Mouse (Mus musculus) liver, embryonic 11.5 days (tissue): ENCODE measurements at regions not wholly inside any gene's neighbourhood (a gene's known extent, or its start where the extent isn't known, plus 50 kb on each side); places are given as distances from the start of the nearest gene placed in this dataset. TPM values are rescaled to one million over a fixed set of nuclear protein-coding genes. Genes with fewer than 3 reads are reported as not detected.

Experiments
- microRNA-seq: library from miRNA; unstranded; fragments of <30 nt; microRNA quantifications from one replicate; pipeline ENCODE4, GENCODE M21; 2017; ENCODE audit warnings: borderline number of aligned reads

Small RNAs in the stretch of these regions (microRNA-seq; reads per million reads assigned to microRNA genes)
- gene Gm22696, result not detected
